Mouse (Mus musculus): ENCODE data around the gene Gab1. TPM values are rescaled to one million over a fixed set of nuclear protein-coding genes. Genes with fewer than 3 reads are reported as not detected.

Gene Gab1
- polyA plus RNA-seq, 1 experiment from 2014 or later: 7.3 TPM

GRCm38 (mm10) chr8:80794585-80795509, 85.5 kb downstream of the Gab1 start:
- no peaks in the 10 kb centered on the region for H3K27me3 ChIP-seq (ENCODE audit: control insufficient read depth, insufficient read depth, low read length)
- H3K9ac ChIP-seq (ENCODE audit: low read length): no peak overlapping the region
- no peak overlapping the region for H3K27ac ChIP-seq (replicated peaks)
- WGBS: 64% methylated on average over 19 of the region's 19 CpGs
- no peak overlapping the region for H3K4me3 ChIP-seq (ENCODE audit: low read depth, low read length)
- no peak for ATAC-seq (ENCODE audit: low FRiP score, low TSS enrichment)
- TF ChIP-seq EP300 (optimal IDR thresholded peaks at IDR 0.05): no peak
- TF ChIP-seq CTCF (IDR thresholded peaks at IDR 0.05; ENCODE audit: low read depth): no peak
- H3K36me3 ChIP-seq (ENCODE audit: control insufficient read depth, insufficient read depth, low read length): no peaks in the 10 kb centered on the region; the same call in 1 of the 2 replicates
- no peak overlapping the region for H3K4me2 ChIP-seq (replicated peaks; ENCODE audit: low read depth)
- H3K4me1 ChIP-seq (replicated peaks; ENCODE audit: control insufficient read depth, insufficient read depth): no peaks in the 10 kb centered on the region
- DNase-seq (ENCODE audit: low spot score): no peak
- no peaks in the 10 kb centered on the region for H3K9me3 ChIP-seq (ENCODE audit: control insufficient read depth, low read length)

DNA sequence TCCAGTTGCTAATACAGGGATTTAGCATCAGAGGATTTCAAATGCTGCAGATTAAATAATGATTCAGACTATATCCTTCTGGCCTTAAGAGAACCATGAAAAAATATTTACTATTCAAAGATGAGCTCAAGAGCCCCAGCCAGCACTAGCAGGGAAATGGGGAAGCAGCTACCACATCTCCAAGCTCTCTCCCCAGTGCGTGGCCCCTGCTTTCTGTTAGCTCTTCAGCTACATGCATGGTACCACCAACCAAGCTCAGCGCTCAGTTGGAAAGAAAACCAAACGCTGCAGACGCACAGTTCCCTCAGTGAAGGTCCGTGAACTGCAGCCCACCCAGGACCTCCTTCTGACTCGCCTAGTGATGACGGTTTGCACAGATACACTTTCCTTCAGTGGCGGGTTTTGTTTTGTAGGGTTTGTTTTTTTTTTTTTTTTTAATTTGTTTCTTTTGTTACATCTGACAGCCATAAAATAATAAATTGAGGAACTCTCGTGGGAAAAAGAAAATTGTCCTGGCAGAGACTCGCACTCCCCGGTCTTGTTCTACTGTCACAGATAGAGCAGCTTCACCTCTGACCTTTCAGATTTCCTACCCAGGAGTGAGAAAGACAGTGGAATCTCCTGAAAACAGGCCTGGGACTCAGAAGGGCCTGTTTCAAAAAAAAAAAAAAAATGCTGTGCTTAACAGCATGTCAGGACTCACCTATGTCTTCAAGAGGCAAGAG, 86.4 kb downstream of the Gab1 start:
- H3K9ac ChIP-seq (ENCODE audit: low read length): no peak overlapping the region
- no peaks in the 10 kb centered on the region; the same call in 1 of the 2 replicates for H3K36me3 ChIP-seq (ENCODE audit: control insufficient read depth, insufficient read depth, low read length)
- H3K27me3 ChIP-seq (ENCODE audit: control insufficient read depth, insufficient read depth, low read length): no peaks in the 10 kb centered on the region
- no peaks in the 10 kb centered on the region for H3K9me3 ChIP-seq (ENCODE audit: control insufficient read depth, low read length)
- H3K4me2 ChIP-seq (replicated peaks; ENCODE audit: low read depth): no peak overlapping the region
- no peaks in the 10 kb centered on the region for H3K4me1 ChIP-seq (replicated peaks; ENCODE audit: control insufficient read depth, insufficient read depth)
- TF ChIP-seq EP300 (optimal IDR thresholded peaks at IDR 0.05) (no peak), CTCF (IDR thresholded peaks at IDR 0.05; ENCODE audit: low read depth) (no peak)
- no peak overlapping the region for H3K27ac ChIP-seq (replicated peaks)
- no peak overlapping the region for H3K4me3 ChIP-seq (ENCODE audit: low read depth, low read length)
- WGBS: 67% methylated on average over 11 of the region's 11 CpGs
- ATAC-seq (ENCODE audit: low FRiP score, low TSS enrichment) (no peak), DNase-seq (ENCODE audit: low spot score) (no peak)

- Histone ChIP-seq H3K4me2 (replicated peaks; ENCODE audit: low read depth) (no peak overlapping the region), H3K4me1 (replicated peaks; ENCODE audit: control insufficient read depth, insufficient read depth) (no peaks in the 10 kb centered on the region), H3K27ac (replicated peaks) (no peak overlapping the region), H3K36me3 (ENCODE audit: control insufficient read depth, insufficient read depth, low read length) (0 out of 2 replicates have a peak, but pooled peaks cover 3% of the 10 kb centered on the region), H3K9ac (ENCODE audit: low read length) (no peak overlapping the region), H3K4me3 (ENCODE audit: low read depth, low read length) (no peak overlapping the region), H3K27me3 (ENCODE audit: control insufficient read depth, insufficient read depth, low read length) (no peaks in the 10 kb centered on the region), H3K9me3 (ENCODE audit: control insufficient read depth, low read length) (no peaks in the 10 kb centered on the region)
- ATAC-seq (ENCODE audit: low FRiP score, low TSS enrichment) (no peak), DNase-seq (ENCODE audit: low spot score) (no peak)
- TF ChIP-seq EP300 (optimal IDR thresholded peaks at IDR 0.05) (no peak), CTCF (IDR thresholded peaks at IDR 0.05; ENCODE audit: low read depth) (peak; percentile 58)
- 88% methylated on average over 5 of the region's 5 CpGs for WGBS
Measured at GRCm38 (mm10) chr8:80792214-80792613, 88.1 kb downstream of the Gab1 start.

GRCm38 (mm10) chr8:80789324-80789723, 91.0 kb downstream of the Gab1 start:
- ATAC-seq (ENCODE audit: low FRiP score, low TSS enrichment) (no peak), DNase-seq (ENCODE audit: low spot score) (no peak)
- Histone ChIP-seq H3K4me2 (replicated peaks; ENCODE audit: low read depth) (no peak overlapping the region), H3K9ac (ENCODE audit: low read length) (no peak overlapping the region), H3K4me1 (replicated peaks; ENCODE audit: control insufficient read depth, insufficient read depth) (no peaks in the 10 kb centered on the region), H3K4me3 (ENCODE audit: low read depth, low read length) (no peak overlapping the region), H3K9me3 (ENCODE audit: control insufficient read depth, low read length) (no peaks in the 10 kb centered on the region), H3K27me3 (ENCODE audit: control insufficient read depth, insufficient read depth, low read length) (no peaks in the 10 kb centered on the region), H3K36me3 (ENCODE audit: control insufficient read depth, insufficient read depth, low read length) (peaks cover 9% of the 10 kb centered on the region; the same call in 1 of the 2 replicates), H3K27ac (replicated peaks) (no peak overlapping the region)
- TF ChIP-seq EP300 (optimal IDR thresholded peaks at IDR 0.05) (no peak), CTCF (IDR thresholded peaks at IDR 0.05; ENCODE audit: low read depth) (no peak)
- 83% methylated on average over 6 of the region's 6 CpGs for WGBS

DNA sequence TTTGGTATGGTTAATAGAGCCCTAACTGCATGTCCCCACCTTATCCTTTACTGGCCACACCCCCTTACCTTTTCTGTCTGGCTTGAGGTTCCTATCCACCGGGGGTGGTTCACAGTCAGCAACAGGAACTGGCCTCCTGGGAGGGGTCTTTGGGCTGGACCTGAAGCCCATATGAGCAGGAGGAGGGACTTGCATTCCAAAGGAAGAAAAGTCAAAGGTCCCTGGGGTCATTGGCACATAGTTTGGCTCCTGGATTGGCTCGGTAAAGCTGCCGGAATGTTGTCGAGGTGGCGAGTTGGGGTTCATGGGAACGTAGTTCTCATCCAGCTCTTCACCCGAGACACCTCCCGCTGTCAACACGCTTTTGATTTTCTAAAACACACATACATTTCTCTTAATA, 95.8 kb downstream of the Gab1 start:
- DNase-seq (ENCODE audit: low spot score) (no peak), ATAC-seq (ENCODE audit: low FRiP score, low TSS enrichment) (no peak)
- TF ChIP-seq EP300 (optimal IDR thresholded peaks at IDR 0.05): no peak
- no peak for TF ChIP-seq CTCF (IDR thresholded peaks at IDR 0.05; ENCODE audit: low read depth)
- H3K27me3 ChIP-seq (ENCODE audit: control insufficient read depth, insufficient read depth, low read length): no peaks in the 10 kb centered on the region
- no peaks in the 10 kb centered on the region for H3K9me3 ChIP-seq (ENCODE audit: control insufficient read depth, low read length)
- H3K36me3 ChIP-seq (ENCODE audit: control insufficient read depth, insufficient read depth, low read length): peaks cover 14% of the 10 kb centered on the region; the same call in 1 of the 2 replicates
- no peak overlapping the region for H3K4me2 ChIP-seq (replicated peaks; ENCODE audit: low read depth)
- no peak overlapping the region for H3K27ac ChIP-seq (replicated peaks)
- WGBS: 91% methylated on average over 9 of the region's 9 CpGs
- no peaks in the 10 kb centered on the region for H3K4me1 ChIP-seq (replicated peaks; ENCODE audit: control insufficient read depth, insufficient read depth)
- no peak overlapping the region for H3K4me3 ChIP-seq (ENCODE audit: low read depth, low read length)
- H3K9ac ChIP-seq (ENCODE audit: low read length): no peak overlapping the region
